Mouse (Mus musculus) induced T-regulatory cell, adult 2 months (primary cell): Measurements from ENCODE around the gene Vmn2r3.
"Not testable (repeated sequence)": the region's sequence is repeated elsewhere in the genome, so short reads cannot be mapped to it uniquely, and the experiment has no call there.

Experiments
- DNase-seq: peaks from one replicate; pipeline ENCODE4 v3.0.0-alpha.2; 2012; ENCODE audit warnings: low read depth

Gene Vmn2r3

DNA sequence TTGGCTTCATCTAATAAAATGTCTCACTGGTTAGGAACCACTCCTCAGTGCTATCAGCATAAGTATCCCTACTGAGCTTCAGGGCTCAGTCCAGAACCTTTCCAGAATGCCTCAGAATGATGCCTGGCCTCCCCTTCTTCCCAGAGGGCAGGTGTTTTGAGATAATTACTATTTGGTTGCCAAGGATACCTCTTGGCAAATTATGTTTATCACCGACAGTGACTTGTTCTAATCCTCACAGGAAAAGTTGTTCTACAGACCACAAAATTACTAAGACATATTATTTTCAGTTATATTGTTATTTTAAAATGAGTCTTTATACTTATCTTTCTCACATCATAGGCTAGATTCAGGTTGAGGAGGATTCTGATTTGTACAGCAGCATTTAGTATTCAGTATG lies at the start of gene Vmn2r3:
Vmn2r3 (minus strand) TSS at position 101 of the 400 bp plus-strand sequence.
- DNase-seq: no peak

DNA sequence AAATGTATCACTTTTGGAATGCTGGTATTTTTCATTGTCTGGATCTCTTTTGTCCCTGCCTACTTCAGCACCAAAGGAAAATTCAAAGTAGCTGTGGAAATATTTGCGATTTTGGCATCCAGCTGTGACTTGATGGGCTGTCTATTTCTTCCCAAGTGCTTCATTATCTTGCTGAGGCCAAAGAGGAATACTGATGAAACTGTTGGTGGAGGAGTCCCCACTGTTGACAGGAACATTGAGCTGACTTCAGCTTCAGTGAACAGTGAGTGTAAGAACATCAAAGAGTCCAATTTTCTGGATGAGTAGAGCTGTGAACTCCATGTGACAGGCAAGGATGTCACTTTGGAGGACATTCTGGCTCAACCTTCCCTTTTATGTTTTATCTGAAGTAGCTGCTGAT lies 43.0 kb upstream of the Vmn2r3 start:
- no peak for DNase-seq

DNA sequence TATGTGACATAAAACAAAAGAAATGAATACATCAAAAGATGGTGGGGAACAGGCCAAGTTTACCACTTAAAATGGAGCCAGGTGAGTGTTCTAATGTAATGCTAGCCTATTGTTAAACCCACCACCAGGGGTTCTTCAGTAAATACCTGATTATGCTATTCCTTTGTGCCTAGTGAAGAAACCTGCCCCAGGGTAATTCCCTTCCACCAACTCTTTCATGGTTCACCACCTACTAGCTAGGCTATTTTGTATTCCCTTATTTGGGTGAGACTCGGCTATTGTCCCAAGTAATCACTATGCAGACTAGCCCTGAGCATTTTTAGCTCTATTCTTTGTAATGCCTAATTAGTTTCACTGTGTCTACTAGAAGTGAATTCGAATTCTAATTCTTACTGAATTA lies 32.3 kb upstream of the Vmn2r3 start:
- DNase-seq: no peak

DNA sequence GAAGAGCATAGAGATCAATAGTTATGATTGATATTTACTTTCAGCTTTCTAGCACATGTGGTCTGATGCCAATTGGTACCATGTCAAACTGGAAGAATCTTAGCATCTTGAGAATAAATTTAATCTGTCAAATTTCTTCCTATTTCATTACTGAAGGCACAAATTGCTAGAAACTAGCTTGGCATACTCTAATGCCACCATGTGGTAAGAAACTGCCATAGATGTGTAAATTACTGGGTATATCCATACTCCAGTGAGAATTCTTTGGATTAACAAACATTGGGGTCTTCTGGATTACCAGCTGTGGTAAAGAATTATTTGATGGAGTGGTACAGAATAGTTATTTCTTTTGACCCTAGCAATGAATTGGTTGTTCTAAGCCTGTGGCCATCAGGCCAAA lies 17.3 kb upstream of the Vmn2r3 start:
- DNase-seq: no peak

DNA sequence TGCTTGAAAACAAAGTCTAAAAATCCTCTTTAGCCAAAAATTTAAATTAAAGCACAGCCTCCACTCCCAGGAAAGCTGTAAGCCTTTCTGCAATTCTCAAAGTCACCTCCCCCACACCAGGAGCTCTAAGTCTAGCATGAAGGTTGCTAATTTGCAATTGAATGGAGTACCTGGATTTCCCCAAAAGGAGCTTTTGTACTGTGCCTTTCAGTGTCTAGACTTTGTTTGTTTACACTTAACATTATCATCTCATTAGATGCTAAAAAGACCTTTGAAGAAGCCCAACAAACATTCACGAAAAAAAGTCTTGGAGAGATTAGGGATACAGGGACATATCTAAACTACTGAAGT lies 23.8 kb downstream of the Vmn2r3 start:
- DNase-seq: no peak

DNA sequence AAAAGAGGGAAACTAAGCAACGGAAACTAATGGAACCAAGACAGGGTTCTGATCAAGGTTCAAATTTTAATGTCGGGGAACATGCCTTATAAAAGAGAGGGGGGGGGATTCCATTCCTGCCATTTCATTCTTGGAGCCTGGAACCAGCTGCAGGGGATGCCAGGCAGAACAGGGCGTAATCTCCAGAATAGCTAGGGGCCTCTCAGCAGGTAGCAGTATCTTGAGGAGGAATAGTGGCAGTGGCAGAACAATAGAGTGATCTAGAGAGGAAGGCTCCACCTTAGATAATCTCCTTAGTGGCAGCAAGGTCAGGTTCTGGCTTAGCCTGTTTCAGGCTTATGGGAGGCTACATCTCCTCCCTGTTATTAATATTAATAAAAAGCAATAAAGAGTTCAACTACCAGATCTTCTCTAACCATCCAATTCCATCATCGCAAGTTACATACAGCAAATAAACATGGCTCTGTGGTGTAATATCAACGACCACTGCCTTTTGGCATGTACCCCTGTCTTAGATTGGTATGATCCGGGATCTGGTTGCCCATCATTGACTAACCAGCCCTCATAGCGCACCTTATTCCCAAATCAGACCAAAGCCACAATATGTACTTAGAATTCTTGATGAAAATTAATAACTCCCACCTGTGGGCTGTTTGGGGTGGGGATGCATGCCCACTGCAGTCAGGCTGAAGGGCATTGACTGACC lies 24.3 kb downstream of the Vmn2r3 start:
- DNase-seq: not testable (repeated sequence)

DNA sequence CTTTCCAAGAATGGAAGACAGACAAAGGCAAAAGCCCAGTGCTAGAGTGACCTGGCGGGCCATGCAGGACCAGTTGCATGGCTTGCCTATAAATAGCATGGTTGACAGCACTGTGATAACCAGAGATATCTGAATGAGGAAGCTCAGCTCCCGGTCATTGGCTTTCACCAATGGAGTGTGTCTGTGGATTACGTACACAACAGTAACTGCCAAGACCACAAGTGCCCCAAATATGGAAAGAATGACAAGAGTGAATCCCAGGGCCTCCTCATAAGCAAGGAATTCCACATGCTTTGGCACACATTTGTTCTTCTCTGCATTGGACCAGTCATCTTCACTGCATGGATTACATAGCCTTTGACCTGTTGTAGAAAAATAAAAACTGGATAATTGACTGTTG lies 29.9 kb downstream of the Vmn2r3 start:
- DNase-seq: no peak

DNA sequence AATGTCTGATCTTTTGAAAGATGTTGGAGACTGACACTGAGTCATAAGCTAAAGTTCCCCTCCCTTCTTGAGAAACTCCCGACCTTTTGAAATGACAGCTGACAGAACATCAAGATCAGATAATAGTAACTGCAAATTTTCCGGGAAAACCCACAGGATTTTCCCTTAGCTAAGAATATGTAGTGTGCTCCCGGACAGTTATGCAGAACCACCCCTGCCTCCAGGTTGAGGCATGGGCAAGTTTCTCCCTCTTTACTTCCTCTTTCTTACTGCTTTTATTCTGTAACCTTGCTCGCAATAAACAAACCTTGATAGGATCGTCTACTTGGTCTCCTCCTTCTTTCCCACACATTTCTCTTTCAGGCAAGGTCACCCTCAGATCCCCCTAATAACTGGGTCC lies 37.9 kb downstream of the Vmn2r3 start:
- DNase-seq: no peak

DNA sequence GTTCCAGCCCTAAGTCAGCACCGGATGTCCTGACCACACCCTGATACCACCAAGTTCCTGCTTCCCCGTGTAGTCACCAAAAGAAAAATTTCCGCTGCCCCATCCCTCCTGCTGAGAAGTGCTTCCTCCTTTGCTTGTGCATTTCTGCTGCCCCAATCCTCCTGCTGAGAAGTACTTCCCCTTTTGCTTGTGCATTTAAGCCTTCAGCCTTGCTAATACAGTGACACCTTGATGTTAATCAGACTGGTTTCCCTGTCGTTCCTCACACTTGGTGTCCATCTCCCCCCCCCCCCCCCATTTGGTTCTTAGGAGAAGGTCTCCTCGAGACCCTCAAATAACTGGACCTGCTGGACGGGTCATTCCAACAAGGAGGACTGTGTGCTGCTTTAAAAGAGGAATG lies 39.0 kb downstream of the Vmn2r3 start:
- DNase-seq: not testable (repeated sequence)

DNA sequence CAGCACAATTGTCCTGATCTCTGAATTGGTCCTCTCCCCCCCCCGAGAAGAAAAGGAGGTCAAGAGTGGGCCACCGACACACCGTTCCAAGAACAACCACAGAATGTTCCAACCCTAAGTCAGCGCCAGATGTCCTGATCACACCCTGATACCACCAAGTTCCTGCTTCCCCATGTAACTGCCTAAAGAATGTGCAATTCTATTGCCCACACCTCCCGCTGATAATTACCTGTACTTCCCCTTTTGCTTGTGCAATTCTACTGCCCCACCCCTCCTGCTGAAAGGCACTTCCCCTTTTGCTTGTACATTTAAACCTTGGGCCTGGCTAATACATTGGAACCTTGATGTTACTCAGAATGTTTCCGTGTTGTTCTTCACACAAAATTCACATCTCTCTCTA lies 54.0 kb downstream of the Vmn2r3 start:
- not testable (repeated sequence) for DNase-seq

DNA sequence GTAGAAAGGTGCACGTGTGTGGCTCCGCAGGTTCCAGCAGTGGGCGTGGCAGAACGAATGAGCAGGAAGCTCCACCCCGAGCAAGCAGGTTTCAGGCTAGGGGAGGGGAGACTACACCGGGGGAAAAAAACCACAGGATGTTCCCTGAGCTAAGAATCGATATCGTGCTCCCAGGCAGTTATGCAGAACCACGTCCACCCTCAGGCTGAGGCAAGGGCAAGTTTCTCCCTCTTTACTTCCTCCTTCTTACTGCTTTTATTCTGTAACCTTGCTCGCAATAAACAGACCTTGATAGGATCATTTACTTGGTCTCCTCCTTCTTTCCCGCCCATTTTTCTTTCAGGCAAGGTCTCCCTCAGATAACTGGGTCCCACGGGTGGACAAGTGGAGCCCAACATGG lies 55.9 kb downstream of the Vmn2r3 start:
- not testable (repeated sequence) for DNase-seq

DNA sequence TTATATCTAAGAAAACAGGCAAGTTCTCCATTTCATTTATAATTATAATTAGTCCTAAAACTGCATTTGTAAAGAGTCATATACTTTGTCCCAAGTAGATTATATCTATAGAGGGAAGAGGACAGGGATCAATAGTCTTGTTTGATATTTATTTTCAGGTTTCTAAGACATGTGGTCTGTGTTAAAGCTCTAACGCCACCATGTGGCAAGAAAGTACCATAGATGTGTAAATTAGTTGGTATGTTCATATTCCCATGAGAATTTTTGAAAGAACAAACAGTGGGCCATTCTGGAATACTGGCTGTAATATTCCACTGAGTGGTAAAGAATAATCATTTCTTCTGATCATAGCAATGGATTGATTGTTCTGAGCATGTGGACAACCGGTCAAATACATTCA lies 62.3 kb downstream of the Vmn2r3 start:
- DNase-seq: no peak
